Mouse (Mus musculus): ENCODE results near the gene Dpp9. TPM values are rescaled to one million over a fixed set of nuclear protein-coding genes. Genes with fewer than 3 reads are reported as not detected.

The Dpp9 gene
- polyA plus RNA-seq, 1 experiment from 2014 or later = 46.9 TPM

DNA sequence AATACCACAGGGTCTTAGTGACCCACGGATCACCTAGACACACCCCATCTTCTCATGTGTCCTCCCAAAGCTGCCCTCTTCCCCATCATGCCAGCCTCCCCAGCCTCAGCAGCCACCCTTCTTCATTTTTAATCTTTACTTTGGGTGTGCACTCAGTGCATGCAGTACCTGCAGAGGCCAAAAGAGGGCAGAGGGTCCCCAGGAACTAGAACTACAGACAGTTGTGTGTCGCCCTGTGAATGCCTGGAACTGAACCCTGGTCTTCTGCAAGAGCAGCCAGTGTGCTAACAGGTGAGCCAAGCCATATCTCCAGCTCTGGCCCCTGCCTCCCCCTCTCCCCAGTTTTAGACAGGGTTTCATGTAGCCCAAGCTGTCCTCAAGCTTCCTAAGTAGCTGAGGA is 21.8 kb downstream of the Dpp9 start:
- H3K4me1 ChIP-seq = no peaks in the 10 kb centered on the region
- no peak overlapping the region for H3K27ac ChIP-seq (replicated peaks)
- WGBS = 75% methylated on average over 2 of the region's 2 CpGs
- peak; percentile 25 for DNase-seq (ENCODE audit: low spot score)
- H3K36me3 ChIP-seq = peaks cover 96% of the 10 kb centered on the region
- H3K4me3 ChIP-seq = no peak overlapping the region; the same call in 1 of the 2 replicates
- no peaks in the 10 kb centered on the region for H3K9me3 ChIP-seq (replicated peaks)
- no peaks in the 10 kb centered on the region for H3K27me3 ChIP-seq (ENCODE audit: low read depth, poor library complexity, severe bottlenecking)

DNA sequence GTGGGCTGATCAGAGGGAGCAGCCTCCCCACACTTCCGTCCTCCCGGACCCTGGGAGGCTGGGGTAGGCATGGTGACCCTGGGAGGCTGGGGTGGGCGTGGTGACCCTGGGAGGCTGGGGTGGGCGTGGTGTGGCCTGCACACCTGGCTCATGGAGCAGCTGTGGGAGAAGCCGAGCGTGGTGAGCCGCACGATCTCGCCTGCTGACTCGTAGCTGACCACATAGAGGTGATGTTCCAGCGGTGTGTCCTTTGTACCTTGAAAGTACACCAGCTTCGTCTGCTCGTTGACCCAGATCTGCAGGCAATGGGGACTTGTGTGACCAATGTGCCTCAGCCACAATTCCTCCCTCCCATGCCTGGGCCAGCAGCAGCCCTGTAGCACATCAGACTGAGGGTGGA is 23.9 kb downstream of the Dpp9 start:
- Histone ChIP-seq H3K4me3 (no peak overlapping the region; the same call in 1 of the 2 replicates), H3K4me1 (no peaks in the 10 kb centered on the region), H3K27me3 (ENCODE audit: low read depth, poor library complexity, severe bottlenecking) (no peaks in the 10 kb centered on the region), H3K9me3 (replicated peaks) (no peaks in the 10 kb centered on the region), H3K36me3 (peaks cover 97% of the 10 kb centered on the region), H3K27ac (replicated peaks) (no peak overlapping the region)
- DNase-seq (ENCODE audit: low spot score) = no peak
- 94% methylated on average over 13 of the region's 13 CpGs for WGBS

DNA sequence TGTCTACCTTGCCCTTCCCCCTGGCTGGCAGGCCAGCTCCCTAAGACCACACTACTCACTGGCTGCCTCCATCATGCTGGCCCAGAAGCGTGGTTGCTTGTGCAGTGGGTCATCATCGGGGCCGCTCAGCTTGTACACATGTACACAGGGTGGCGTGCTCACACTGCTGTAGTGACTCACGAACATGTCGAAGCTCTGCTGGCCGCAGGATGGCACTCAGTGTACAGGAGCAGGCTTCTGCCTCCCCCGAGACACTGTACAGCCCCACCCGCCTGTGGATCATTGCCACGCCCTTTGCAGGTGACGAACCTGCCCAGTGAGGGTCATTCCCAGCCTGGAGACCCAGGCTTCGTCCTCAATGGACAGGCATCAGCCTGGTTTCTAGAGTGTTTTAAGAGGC is 24.3 kb downstream of the Dpp9 start:
- H3K36me3 ChIP-seq = peaks cover 100% of the 10 kb centered on the region
- H3K4me1 ChIP-seq = no peaks in the 10 kb centered on the region
- no peak overlapping the region for H3K27ac ChIP-seq (replicated peaks)
- H3K27me3 ChIP-seq (ENCODE audit: low read depth, poor library complexity, severe bottlenecking) = no peaks in the 10 kb centered on the region
- DNase-seq (ENCODE audit: low spot score) = no peak
- 94% methylated on average over 12 of the region's 12 CpGs for WGBS
- no peaks in the 10 kb centered on the region for H3K9me3 ChIP-seq (replicated peaks)
- no peak overlapping the region for H3K4me3 ChIP-seq

GRCm38 (mm10) chr17:56191266-56191665 is 27.4 kb downstream of the Dpp9 start:
- peaks cover 99% of the 10 kb centered on the region for H3K36me3 ChIP-seq

GRCm38 (mm10) chr17:56185281-56186141 is 33.2 kb downstream of the Dpp9 start:
- peaks cover 38% of the 10 kb centered on the region for H3K4me1 ChIP-seq
- peak; percentile 26 for DNase-seq (ENCODE audit: low spot score)
- peaks cover 62% of the 10 kb centered on the region for H3K36me3 ChIP-seq
- peak overlapping the region; percentile 80 for H3K27ac ChIP-seq (replicated peaks)
- 51% methylated on average over 11 of the region's 11 CpGs for WGBS
- no peaks in the 10 kb centered on the region for H3K27me3 ChIP-seq (ENCODE audit: low read depth, poor library complexity, severe bottlenecking)
- H3K9me3 ChIP-seq (replicated peaks) = no peaks in the 10 kb centered on the region
- H3K4me3 ChIP-seq = peak overlapping the region; percentile 9; the same call in 1 of the 2 replicates

More at GRCm38 (mm10) chr17:56191266-56191665, 27.4 kb downstream of the Dpp9 start:
- no peaks in the 10 kb centered on the region for H3K9me3 ChIP-seq (replicated peaks)
- H3K27me3 ChIP-seq (ENCODE audit: low read depth, poor library complexity, severe bottlenecking) = no peaks in the 10 kb centered on the region
- peaks cover 2% of the 10 kb centered on the region; the same call in 1 of the 2 replicates for H3K4me1 ChIP-seq
- no peak for DNase-seq (ENCODE audit: low spot score)
- no peak overlapping the region for H3K4me3 ChIP-seq
- H3K27ac ChIP-seq (replicated peaks) = no peak overlapping the region
- WGBS = 86% methylated on average over 6 of the region's 6 CpGs

GRCm38 (mm10) chr17:56183658-56184103 is 35.0 kb downstream of the Dpp9 start, which contains the start of gene Mydgf:
TSS of gene Mydgf (minus strand) at chr17:56183920.
- peaks cover 62% of the 10 kb centered on the region for H3K36me3 ChIP-seq
- peaks cover 38% of the 10 kb centered on the region for H3K4me1 ChIP-seq
- H3K27me3 ChIP-seq (ENCODE audit: low read depth, poor library complexity, severe bottlenecking) = no peaks in the 10 kb centered on the region
- WGBS = under 1% methylated on average over 47 of the region's 47 CpGs
- peak within 1 kb of the TSS; percentile 79 for H3K4me3 ChIP-seq
- DNase-seq (ENCODE audit: low spot score) = peak; percentile 95
- peak within 1 kb of the TSS; percentile 85 for H3K27ac ChIP-seq (replicated peaks)
- H3K9me3 ChIP-seq (replicated peaks) = no peaks in the 10 kb centered on the region

DNA sequence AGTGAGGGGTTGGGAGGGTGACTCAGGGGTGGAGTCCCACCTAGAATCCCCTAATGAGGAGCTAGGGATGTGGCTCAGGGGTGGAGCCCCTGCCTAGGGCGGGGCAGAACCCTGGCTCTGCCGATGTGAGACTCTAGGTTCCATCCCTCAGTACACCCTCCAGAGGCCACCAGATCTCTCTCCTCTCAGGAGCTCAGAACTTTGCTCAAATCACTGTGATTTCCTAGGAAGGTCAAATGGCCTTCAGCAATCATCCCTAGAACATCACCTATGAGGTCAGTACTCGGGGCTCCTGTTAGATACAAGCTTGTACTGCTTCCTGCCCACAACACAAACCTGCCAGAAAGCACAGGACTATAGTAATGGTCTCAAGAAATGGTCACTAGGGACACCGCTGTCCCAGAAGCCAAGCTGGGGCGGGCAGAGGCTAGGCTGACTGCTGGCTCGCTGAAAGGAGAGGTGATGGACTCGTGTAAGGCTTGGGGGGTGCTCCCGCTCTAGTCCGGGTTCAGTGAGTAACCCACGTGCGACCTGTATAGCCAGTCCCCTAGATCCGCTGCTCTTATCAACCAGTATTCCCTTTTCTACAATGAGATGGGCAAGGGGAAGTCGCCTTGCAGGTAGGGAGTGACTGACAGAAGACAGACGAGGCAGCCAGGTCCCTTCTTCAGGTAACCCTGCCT is 35.6 kb downstream of the Dpp9 start:
- DNase-seq (ENCODE audit: low spot score) = no peak
- H3K4me1 ChIP-seq = peaks cover 38% of the 10 kb centered on the region
- WGBS = 2% methylated on average over 14 of the region's 14 CpGs
- H3K27me3 ChIP-seq (ENCODE audit: low read depth, poor library complexity, severe bottlenecking) = no peaks in the 10 kb centered on the region
- H3K9me3 ChIP-seq (replicated peaks) = no peaks in the 10 kb centered on the region
- H3K27ac ChIP-seq (replicated peaks) = peak overlapping the region; percentile 85
- H3K4me3 ChIP-seq = peak overlapping the region; percentile 79
- H3K36me3 ChIP-seq = peaks cover 62% of the 10 kb centered on the region

DNA sequence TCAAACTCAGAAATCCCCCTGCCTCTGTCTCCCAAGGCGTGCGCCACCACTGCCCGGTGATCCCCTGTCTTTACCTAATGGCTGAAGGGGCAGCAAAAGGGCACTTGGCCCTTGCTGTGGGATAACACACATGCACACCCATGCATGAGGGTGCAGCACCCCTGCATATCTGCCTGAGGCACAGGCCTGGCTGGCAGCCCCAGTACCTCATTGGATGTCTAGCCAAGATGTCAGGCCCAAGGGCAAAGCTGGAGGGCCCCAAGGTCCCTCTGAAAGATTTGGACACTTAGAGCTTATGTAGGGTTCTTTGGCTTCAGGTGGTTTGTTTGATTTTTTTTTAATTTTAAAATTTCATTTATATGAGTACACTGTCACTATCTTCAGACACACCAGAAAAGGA is 43.3 kb downstream of the Dpp9 start:
- H3K4me3 ChIP-seq = no peak overlapping the region
- no peaks in the 10 kb centered on the region for H3K27me3 ChIP-seq (ENCODE audit: low read depth, poor library complexity, severe bottlenecking)
- no peaks in the 10 kb centered on the region for H3K9me3 ChIP-seq (replicated peaks)
- H3K27ac ChIP-seq (replicated peaks) = no peak overlapping the region
- DNase-seq (ENCODE audit: low spot score) = no peak
- H3K4me1 ChIP-seq = peaks cover 7% of the 10 kb centered on the region
- 98% methylated on average over 3 of the region's 3 CpGs for WGBS
- peaks cover 62% of the 10 kb centered on the region for H3K36me3 ChIP-seq

- Histone ChIP-seq H3K4me3 (no peak overlapping the region), H3K36me3 (peaks cover 43% of the 10 kb centered on the region)
Observed at GRCm38 (mm10) chr17:56173401-56174046, 45.2 kb downstream of the Dpp9 start.

GRCm38 (mm10) chr17:56171881-56172280 is 46.8 kb downstream of the Dpp9 start:
- 97% methylated on average over 17 of the region's 17 CpGs for WGBS
- no peaks in the 10 kb centered on the region for H3K9me3 ChIP-seq (replicated peaks)

More at GRCm38 (mm10) chr17:56173401-56174046, 45.2 kb downstream of the Dpp9 start:
- no peak overlapping the region for H3K27ac ChIP-seq (replicated peaks)
- H3K27me3 ChIP-seq (ENCODE audit: low read depth, poor library complexity, severe bottlenecking) = no peaks in the 10 kb centered on the region
- 59% methylated on average over 10 of the region's 10 CpGs for WGBS
- DNase-seq (ENCODE audit: low spot score) = no peak
- peaks cover 17% of the 10 kb centered on the region for H3K4me1 ChIP-seq
- no peaks in the 10 kb centered on the region for H3K9me3 ChIP-seq (replicated peaks)

DNA sequence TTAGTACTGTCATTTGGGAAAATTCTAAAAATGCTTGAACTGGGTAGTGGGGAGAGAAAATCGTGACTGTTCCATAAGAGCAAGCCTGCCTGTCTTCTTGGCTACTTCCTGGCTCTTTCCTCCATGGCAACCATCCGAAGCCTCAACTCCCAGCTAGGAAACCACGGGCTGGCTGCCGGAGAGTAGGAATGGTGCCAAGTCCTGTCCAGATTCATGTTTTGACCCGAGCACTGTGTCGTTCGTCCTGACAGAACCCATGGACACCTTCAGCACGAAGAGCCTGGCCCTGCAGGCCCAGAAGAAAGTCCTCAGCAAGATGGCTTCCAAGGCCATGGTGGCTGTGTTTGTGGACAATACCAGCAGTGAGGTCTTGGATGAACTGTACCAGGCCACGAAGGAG is 47.2 kb downstream of the Dpp9 start:
- H3K27ac ChIP-seq (replicated peaks) = no peak overlapping the region
- H3K4me1 ChIP-seq = peaks cover 17% of the 10 kb centered on the region
- H3K4me3 ChIP-seq = no peak overlapping the region
- H3K9me3 ChIP-seq (replicated peaks) = no peaks in the 10 kb centered on the region
- 93% methylated on average over 9 of the region's 9 CpGs for WGBS
- H3K36me3 ChIP-seq = peaks cover 22% of the 10 kb centered on the region
- H3K27me3 ChIP-seq (ENCODE audit: low read depth, poor library complexity, severe bottlenecking) = no peaks in the 10 kb centered on the region
- no peak for DNase-seq (ENCODE audit: low spot score)

More at GRCm38 (mm10) chr17:56171881-56172280, 46.8 kb downstream of the Dpp9 start:
- no peak for DNase-seq (ENCODE audit: low spot score)
- H3K4me3 ChIP-seq = no peak overlapping the region
- H3K36me3 ChIP-seq = peaks cover 26% of the 10 kb centered on the region
- H3K27ac ChIP-seq (replicated peaks) = no peak overlapping the region
- no peaks in the 10 kb centered on the region for H3K27me3 ChIP-seq (ENCODE audit: low read depth, poor library complexity, severe bottlenecking)
- H3K4me1 ChIP-seq = peaks cover 17% of the 10 kb centered on the region

DNA sequence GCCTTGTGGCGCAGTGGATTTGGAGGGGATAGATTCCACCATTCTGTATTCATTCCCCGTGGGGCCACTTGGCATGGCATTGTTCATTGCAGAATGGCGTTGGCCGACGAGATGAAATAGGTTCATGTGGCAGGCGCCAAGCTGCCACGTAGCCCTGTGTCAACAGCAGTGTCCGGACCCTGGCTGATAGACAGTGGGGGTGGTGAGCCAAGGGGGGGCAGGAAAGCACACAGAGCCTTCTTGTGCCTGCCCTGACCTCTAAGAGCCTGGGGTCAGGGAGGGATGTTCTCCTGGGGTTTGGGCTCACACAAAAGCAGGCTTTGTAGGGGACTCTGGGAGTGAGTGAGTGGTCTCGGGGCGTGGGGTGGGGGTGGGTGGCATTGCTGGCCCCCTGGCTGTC is 48.1 kb downstream of the Dpp9 start:
- peaks cover 19% of the 10 kb centered on the region for H3K4me1 ChIP-seq
- H3K27ac ChIP-seq (replicated peaks) = peak overlapping the region; percentile 73
- H3K27me3 ChIP-seq (ENCODE audit: low read depth, poor library complexity, severe bottlenecking) = no peaks in the 10 kb centered on the region
- H3K4me3 ChIP-seq = no peak overlapping the region
- H3K36me3 ChIP-seq = peaks cover 14% of the 10 kb centered on the region
- WGBS = 35% methylated on average over 10 of the region's 10 CpGs
- no peaks in the 10 kb centered on the region for H3K9me3 ChIP-seq (replicated peaks)
- peak; percentile 39 for DNase-seq (ENCODE audit: low spot score)
